Mouse (Mus musculus): ENCODE results near the gene Zdhhc14.
A peak's percentile ranks its signal among the peaks of the same experiment; 100 is the strongest.

Zdhhc14 gene

DNA sequence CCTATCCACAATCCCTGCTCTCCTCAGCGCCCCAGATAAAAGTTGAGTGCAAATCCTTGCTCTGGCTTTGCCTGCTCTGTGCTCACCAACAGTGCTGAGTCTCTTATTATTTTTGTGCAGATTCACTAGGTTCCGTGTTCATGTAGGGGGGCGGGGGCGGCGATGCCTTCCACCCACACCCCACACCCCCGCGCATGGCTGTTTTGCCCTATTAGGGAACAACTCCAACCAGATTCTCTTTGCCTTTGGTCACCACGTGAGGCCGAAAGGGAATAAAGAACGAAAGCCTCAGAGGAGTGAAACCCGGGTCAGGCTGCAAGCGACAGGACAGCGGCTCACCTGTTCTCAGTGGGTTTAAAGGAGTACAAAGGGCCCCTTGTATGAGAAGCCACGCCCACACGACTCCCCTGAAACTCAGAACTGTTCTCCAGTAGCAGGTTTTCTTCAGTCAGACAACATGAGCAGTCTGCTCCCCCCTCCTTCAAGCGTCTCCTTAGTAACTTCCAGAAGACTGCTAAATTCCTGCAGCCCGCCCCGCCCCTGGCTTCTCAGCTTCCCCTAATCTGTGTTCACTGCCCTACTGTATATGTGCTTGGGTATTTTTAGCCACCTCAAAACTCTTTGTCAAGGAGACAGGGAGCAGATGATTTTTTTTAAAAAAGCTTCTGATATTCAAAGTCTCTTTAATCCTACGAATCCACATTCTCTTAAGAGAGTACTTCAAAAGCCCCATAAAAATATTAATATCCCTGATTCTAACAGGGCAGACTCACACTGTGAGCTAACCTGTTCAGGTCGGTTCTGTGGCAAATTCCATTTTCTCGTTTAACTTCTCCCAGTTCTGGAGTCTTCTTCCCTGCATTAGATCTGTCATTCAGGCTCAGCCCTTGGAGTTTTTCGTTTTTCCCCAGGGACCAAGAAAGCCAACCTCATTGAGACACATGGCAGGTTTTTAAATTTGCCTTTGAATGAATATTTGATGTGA is 278.2 kb downstream of the Zdhhc14 start:
- peak; percentile 73 for DNase-seq (ENCODE audit: inconsistent ontology term)

DNA sequence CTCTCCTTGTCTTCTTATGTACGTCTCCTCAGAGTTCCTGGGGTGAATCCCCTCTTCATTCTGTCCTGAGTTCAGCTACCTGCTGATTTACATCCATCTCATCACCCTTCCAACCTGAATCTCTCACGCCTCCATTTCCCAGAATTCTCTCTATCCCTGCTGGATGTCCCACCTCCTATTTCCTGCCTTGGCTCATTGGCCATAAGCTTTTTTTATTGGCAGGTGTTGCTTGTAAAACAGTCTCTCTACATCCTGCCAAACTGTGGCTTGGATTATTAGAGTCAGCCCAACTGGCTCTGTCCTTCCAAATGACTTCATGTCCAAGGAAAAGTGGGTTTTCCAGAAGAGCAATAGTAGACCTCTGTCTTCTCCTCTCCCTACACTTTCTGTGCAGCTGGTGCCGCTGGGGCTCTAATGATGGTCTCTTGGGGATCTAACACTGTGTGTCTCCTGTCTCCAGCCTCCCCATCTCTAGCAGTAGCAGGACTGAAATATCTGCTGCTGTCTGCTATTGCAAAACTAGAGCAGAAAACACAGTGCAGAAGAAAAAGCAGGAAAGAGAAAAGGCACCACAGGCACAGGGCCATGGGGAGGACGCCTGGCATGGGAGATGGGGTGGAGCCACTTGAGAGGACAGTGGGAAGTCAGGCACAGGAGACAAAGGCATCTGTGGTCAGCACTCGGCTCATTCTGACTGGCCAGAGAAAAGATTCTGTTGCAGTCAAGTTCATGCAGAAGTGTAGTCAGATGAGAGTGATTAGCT is 288.0 kb downstream of the Zdhhc14 start:
- DNase-seq (ENCODE audit: inconsistent ontology term): peak; percentile 48

DNA sequence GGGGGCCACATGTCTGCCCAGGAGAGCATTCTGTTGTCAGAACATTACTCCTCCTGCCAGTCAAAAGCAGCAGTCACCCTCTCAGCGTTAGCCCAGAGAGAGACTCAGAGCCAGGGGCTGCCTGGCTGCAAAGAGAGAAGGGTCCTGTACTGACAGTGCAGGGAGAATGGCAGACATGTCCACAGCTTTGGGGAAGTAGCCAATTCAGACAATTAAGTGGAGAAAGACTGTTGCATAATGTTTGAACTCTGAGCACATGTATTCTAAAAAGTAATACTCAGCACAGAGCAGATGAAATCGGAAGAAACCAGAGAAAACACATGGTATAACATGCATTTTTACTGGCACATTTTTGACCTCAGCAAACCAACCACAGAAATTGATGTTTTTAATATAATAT is 292.9 kb downstream of the Zdhhc14 start:
- DNase-seq (ENCODE audit: inconsistent ontology term): no peak

DNA sequence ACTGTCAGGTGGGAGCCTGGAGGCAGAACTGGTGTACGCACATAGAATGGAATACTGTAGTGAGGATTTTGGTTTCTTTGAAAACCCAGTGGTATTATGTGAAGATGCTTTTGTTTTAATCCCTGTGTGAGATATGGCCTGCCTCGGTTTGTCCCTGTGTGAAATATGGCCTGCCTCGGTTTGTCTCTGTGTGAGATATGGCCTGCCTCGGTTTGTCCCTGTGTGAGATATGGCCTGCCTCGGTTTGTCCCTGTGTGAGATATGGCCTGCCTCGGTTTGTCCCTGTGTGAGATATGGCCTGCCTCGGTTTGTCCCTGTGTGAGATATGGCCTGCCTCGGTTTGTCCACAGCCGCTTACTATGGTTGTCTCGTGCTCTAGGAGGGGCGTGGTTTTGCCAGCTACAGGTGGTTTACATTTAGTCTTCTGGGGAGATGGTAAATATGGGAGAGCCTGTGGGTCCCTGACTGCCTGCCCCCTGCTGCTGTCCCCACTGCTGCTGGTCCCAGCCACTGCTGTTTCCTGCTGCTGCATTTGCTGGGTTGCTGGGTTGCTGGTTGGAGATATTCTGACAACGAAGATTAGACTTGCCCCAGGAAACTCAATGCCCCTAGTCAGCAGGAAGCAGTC is 299.9 kb downstream of the Zdhhc14 start:
- no peak for DNase-seq (ENCODE audit: inconsistent ontology term)

DNA sequence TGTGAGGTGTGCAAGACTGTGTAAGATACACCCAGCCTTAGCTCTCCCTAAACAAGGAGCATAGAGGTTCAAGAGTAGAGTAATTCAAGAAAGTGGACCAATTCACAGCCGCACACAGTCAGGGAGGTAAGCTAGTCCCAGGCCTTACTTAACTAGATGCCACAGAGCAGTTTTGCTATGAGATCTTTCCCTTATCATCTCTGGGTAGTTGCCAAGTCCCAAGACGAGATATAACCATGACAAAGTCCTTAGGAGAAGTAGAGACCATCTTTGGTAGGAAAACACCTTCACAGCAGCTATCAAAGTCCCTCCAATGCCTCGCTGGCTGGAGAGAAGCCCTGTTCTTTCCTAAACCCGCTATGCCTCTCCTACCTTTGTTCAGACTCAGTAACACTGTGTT is 301.2 kb downstream of the Zdhhc14 start:
- no peak for DNase-seq (ENCODE audit: inconsistent ontology term)

DNA sequence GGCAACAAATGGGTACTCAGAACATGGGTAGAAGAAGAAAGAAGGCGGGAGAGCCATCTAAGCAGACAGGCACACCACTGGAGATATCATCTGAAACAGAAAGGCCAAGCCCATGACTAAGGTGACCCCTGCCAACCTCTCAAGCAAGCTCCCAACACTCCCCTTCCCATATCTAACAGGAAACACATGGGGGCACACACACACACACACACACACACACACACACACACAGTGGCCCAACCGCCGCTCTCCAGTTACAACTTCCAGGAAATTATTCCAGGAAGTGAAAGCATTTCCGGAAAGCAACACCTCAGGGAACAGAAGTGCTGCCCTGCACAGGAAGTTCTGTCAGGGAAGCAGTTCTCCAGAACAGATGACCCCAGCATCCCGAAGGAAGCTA is 301.9 kb downstream of the Zdhhc14 start:
- no peak for DNase-seq (ENCODE audit: inconsistent ontology term)

DNA sequence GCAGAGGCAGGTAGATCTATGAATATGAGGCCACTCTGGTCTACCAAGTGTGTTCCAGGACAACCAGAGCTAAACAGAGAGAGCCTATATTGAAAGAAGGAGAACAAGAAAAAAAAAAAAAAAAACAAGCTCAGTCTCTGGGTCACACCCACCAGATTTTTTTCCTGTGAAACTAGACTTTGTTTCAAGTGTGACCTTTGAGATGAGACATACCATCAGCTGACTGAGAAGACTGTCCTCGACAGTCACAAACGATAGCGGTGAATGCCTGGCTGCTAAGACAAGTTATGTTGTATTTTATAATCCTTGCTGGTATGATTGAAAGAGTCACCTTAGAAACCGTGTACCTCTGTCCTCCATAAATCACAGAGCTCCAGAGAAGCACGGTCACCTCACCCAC is 303.0 kb downstream of the Zdhhc14 start:
- no peak for DNase-seq (ENCODE audit: inconsistent ontology term)

DNA sequence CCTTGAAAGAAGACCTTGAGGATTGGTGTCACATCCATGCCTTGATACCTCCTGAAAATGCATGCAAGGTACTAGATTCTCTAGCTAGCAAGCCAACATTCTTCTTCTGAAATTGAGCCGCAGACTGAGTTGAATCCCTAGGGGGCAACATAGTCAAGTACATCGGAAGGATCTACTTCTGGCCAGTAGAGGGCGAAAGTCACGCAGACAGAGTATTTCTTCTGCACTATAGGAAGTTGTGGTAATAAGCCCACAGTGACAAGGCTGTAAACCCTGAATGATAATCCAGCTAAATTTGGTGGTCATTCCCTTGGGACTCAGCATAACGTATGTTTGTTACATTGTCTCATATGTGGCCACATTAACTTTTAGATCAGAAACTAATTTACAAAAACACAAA is 303.5 kb downstream of the Zdhhc14 start:
- DNase-seq (ENCODE audit: inconsistent ontology term): peak; percentile 72

DNA sequence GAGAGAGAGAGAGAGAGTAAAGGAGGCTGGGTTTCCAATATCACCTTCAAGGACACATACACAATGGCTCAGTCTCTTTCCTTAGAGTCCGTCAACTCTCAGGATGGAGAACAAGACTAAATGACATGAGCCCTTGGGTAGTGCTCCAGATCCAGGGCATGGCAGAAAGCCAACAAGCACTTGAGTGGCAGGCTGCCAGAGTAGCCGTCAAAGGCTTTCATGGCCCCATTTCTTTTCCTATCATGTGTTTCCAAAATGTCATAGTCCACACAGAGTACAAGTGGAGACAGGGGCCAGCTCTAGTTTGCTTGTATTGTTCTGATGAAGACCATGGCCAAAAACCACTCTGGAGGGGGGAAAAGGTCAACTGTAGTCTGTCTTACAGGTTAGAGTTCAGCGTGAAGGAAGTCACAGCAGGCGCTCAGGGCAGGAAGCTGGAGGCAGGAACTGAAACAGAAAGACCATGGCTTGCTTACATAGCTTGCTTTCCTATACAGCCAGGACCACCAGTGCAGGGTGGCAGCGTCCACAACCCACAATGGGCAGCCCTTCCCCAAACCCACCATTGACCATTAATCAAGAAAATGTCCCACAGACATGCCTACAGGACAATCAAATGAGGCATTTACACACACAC is 304.9 kb downstream of the Zdhhc14 start:
- no peak for DNase-seq (ENCODE audit: inconsistent ontology term)

DNA sequence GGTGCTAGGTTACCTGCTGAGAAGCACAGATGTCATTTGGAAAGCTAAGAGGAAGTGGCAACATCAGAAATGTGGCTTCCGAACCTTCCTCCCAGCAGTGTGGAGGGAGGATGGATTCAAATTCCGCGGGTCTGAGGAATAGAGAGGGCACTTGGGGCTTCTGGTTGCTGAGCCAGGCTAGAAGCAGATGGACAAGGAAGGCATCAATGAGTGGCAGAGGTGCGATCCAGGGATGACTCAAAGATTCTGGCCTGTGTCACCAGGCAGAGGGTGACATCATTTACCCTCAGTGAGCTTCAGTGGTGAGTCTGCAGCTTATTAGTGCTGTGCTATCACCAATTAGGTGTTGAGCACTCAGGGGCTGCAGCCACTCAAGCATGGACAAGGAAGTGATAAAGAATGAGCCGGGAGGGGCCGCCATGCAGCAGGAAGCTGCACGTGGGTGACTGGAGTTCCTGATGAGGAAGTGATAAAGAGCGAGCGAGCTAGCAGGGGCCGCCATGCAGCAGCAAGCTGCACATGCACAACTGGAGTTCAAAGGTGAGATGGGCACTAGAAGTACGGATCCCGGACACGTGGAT is 306.0 kb downstream of the Zdhhc14 start:
- DNase-seq (ENCODE audit: inconsistent ontology term): peak; percentile 40

DNA sequence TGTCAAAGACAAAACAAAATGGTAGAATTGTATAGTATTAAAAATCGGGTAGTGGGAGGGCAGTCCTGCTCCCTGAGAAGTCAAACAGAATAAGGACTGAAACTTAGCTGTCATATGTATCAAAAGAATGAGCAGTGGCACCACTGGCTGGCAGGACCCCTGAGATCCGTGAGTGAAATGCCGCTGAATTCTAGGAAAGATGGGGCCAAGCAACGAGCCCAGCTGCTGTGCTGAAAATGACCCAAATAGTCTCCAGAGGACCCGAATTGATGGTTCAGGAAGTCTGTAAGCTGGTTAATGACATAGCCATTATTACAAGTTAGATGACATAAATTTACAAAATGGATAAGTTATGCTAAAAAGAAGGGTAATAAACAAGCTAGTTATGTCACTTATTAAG is 306.5 kb downstream of the Zdhhc14 start:
- DNase-seq (ENCODE audit: inconsistent ontology term): no peak

DNA sequence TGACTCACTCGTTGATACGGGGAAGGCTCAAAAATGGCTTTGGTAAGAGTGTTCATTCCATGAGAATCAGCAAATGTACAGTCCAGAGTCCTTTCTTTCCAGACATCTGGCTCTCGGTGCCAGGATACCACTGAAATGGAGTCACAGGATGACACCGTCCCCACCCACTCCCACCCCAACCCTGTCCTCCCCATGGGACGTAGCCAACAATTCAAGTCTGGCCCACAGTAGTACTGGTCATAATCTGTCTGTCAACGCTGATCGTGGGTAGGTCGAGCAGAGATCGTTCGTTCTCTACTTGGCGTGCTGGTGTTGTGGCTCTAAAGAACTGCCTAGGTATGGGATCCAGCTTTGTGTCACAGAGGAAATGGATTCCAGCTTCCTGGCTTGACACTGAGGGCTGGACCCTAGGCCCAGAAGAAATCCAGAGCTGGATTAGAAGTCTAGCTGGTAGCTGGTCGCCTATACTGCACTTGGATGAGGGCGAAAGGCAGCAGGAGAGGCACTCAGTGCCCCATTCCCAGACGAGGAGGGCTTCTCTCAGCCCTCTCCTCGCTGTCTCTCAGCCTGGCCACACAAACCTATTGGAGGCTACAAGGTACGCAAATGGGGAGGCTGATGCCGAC is 307.2 kb downstream of the Zdhhc14 start:
- no peak for DNase-seq (ENCODE audit: inconsistent ontology term)

DNA sequence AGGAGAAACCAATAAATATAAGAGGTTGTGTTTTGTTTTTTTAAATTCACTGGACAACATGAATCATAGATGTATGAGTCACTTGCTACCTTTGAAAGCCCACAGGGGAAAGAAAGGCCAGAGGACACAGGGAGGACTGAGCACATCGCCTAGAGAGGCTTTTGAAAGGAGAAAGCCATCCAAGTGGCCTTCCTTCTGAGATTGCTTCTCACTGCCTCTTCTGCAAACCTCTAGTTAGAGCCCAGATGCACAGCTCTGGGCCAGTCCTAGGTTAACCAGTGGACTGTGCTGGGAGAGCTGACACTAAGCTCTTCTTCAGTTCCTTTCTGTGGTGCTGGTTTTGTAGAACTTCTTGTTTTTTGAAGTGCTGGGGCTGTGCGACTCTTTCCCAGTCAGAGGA is 307.9 kb downstream of the Zdhhc14 start:
- peak; percentile 22 for DNase-seq (ENCODE audit: inconsistent ontology term)

DNA sequence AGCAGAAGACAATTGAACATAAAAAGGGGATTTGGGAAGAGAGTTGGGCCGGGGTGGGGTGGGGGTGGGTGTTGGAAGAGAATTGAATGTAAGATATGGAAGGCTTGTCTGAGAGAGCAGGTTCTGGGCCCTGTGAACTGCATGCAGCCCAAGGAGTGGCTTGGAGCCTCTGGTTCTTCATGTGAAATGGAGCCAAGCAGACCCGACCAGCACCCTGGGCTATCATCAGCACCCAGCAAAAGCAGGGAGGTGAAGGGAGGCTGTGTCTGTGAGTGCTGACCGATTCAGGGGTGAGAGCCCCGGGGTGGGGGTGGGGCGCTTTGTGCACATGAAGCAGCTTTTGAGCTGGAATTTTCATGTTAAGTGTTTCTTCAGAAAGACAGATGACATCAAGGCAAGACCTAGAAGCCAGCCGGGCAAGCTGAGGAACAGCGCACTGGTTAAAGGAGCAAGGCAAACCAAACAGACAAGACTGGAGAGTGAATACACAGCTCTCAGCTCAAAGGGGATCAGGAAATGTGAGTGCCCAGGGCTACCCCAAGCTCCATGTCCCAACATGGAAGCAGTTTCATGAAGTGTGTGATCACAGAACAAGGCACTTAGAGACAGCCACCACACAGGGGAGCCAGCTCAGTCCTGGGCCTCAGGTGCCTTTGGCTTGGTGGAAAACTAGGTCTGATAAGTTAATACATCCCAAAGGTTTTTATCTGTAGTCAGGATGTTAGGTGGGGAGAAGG is 308.6 kb downstream of the Zdhhc14 start:
- DNase-seq (ENCODE audit: inconsistent ontology term): no peak

DNA sequence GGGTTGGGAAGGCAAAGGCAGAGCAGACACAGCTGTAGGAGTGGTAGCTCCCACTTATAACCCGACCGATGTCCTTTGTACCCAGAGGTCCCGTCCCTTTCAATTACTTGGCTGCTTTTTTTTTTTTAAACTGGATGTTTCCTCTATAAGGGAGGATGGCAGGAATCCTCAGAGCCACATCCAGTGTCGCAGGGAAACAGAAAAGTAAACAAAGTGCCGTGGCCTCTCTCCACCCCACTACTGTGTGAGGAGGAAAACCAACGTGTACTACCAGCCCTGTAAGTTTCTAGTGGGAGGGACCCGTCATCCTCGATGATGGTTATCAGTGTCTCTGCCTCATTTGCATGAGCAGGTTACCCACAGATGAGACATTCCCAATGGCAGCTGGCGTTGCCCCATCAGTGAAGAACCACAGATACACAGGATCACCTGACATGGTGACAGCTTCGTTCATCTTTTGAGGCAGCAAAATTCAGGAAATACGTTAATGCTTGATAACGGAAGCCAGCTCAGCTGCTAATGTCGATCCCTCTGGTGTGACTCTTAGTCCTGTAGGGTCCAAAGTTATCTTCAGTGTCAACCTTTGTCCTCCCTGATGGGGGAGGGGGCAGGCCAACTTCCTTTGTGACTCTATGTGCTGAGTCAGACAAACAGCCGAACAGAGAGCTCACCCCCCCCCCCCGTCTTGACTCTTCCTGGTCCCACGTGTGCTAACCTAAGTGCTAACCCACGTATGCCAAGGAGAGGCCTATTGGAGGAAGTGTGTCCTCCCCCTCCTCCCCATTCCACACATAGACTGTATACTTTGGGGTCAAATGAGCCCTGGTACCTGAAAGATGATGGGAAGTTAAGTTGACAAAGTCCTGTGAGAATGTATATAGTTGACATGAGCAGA is 309.7 kb downstream of the Zdhhc14 start:
- no peak for DNase-seq (ENCODE audit: inconsistent ontology term)

DNA sequence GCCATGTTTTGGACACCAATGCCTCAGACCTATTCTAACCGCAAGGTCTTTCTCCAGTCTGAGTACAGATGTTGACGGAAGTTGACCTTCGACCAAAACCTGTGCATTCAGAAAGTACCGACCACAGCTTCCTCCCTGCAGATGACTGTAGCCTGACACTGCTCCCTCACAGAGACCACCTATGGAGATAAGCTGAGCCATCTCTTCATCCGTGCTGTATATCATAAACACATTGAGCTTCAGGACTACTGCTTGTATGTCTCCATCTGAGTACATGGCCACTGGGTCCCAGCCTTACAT is 310.2 kb downstream of the Zdhhc14 start:
- DNase-seq (ENCODE audit: inconsistent ontology term): no peak
